Mouse (Mus musculus) midbrain, embryonic 16.5 days (tissue): ENCODE measurements around the gene Ugt2b34. TPM values are rescaled to one million over a fixed set of nuclear protein-coding genes. Genes with fewer than 3 reads are reported as not detected.

ENCODE experiments used
- ATAC-seq: fragments of 200-750 bp; cut with Nextera tagmentation; 2 replicates; pipeline ENCODE4 v1.8.0; 2017; ENCODE audit warnings: moderate TSS enrichment
- H3K27ac ChIP-seq: fragments of 300-500 bp; sonication (generic); 2 replicates; pipeline ENCODE4 v1.5.1; 2014; ENCODE audit warnings: mild to moderate bottlenecking, low read length, mixed read lengths
- H3K27me3 ChIP-seq: fragments of 300-500 bp; sonication (generic); 2 replicates; pipeline ENCODE4 v1.6.1; 2014; ENCODE audit warnings: low read depth, low read length, mixed read lengths; ENCODE audit not compliant: control insufficient read depth, insufficient read depth
- H3K36me3 ChIP-seq: fragments of 300-500 bp; sonication (generic); 2 replicates; pipeline ENCODE4 v1.6.1; 2014; ENCODE audit warnings: mild to moderate bottlenecking, low read length, moderate library complexity, mixed read lengths; ENCODE audit not compliant: control insufficient read depth, insufficient read depth
- H3K4me1 ChIP-seq: fragments of 300-500 bp; sonication (generic); 2 replicates; pipeline ENCODE4 v1.6.1; 2014; ENCODE audit warnings: mild to moderate bottlenecking, low read length, mixed read lengths; ENCODE audit not compliant: control insufficient read depth, insufficient read depth
- H3K4me2 ChIP-seq: fragments of 300-500 bp; sonication (generic); 2 replicates; pipeline ENCODE4 v1.6.1; 2014; ENCODE audit warnings: mild to moderate bottlenecking, low read length, mixed read lengths
- H3K4me3 ChIP-seq: fragments of 300-500 bp; sonication (generic); 2 replicates; pipeline ENCODE4 v1.5.1; 2014; ENCODE audit warnings: low read depth, mild to moderate bottlenecking, low read length, moderate library complexity, mixed read lengths
- H3K9ac ChIP-seq: fragments of 300-500 bp; sonication (generic); 2 replicates; pipeline ENCODE4 v1.6.1; 2014; ENCODE audit warnings: low read depth, low read length, mixed read lengths
- H3K9me3 ChIP-seq: fragments of 300-500 bp; sonication (generic); replicated peaks from 2 replicates; pipeline ENCODE4 v1.6.1; 2014; ENCODE audit warnings: mild to moderate bottlenecking, low read length, mixed read lengths; ENCODE audit not compliant: control insufficient read depth, poor library complexity, severe bottlenecking
- WGBS: fragments of 180-500 bp; shearing (Covaris S2); extraction: QIAGEN DNeasy Blood & Tissue Kit; methylation state at CpG from one replicate; pipeline ENCODE4 v1.1.7; 2014; 5-methylcytosine and 5-hydroxymethylcytosine counted together
- polyA plus RNA-seq: library from polyadenylated mRNA; unstranded; fragments of >200 nt; fragmentation: Nextera tagmentation; extraction: Ambion mirVana; gene quantifications from 2 replicates; pipeline ENCODE4 v1.2.1, GENCODE M21; 2015

Gene Ugt2b34
- polyA plus RNA-seq, result not detected in 2 replicates

DNA sequence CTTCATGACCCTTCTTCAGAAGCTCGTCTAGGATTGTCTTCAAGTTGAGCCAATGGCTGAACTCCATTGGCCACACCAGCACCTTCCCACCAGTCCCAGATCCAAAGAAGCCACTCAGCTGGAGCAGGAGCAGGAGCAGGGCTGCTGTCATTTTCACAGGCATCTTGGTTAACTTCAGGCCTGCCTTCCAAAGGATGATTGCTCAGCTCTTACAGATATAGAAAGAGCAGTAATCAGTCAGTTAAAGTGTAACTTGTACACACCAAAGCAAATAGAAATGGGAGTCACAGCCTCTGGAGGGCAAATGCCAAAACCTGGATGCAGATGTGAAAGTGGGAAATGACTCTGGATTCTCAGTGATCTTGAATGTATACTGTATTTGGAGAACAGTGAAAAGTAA lies at the start of gene Ugt2b34:
Ugt2b34 (minus strand) TSS at position 180 of the 400 bp plus-strand sequence.
- 64% methylated on average over 1 of the region's 1 CpGs for WGBS
- no peak for ATAC-seq

DNA sequence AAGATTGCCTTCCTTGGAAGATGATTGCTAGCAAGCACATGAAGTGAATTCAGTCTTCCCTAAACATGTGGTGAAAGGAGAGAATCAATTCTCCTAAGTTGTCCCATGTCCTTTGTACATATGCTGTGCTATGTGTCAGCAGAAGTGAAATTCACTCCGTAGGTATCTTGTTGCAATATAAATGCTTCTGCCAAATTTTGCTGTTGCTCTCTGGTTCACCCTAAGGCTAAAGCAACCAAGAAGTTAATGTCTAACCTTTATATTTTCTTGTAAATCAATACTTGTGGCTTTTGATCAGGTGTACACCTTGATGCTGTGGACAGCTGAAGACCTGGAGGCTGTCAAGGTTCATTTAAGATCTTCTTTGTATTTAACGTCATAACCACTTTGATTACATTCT lies 35.4 kb upstream of the Ugt2b34 start:
- no peak for ATAC-seq
- Histone ChIP-seq H3K27ac (no peak overlapping the region), H3K4me1 (no peaks in the 10 kb centered on the region), H3K9ac (no peak overlapping the region), H3K36me3 (no peaks in the 10 kb centered on the region), H3K27me3 (no peaks in the 10 kb centered on the region), H3K4me2 (no peak overlapping the region), H3K4me3 (no peak overlapping the region), H3K9me3 (no peaks in the 10 kb centered on the region)
- WGBS, result 91% methylated on average over 2 of the region's 2 CpGs

More for the DNA sequence above, at the start of gene Ugt2b34:
- no peak within 1 kb of the TSS for H3K4me2 ChIP-seq
- H3K27ac ChIP-seq, result no peak within 1 kb of the TSS
- no peak within 1 kb of the TSS for H3K4me3 ChIP-seq
- H3K36me3 ChIP-seq, result no peaks in the 10 kb centered on the region
- H3K4me1 ChIP-seq, result no peaks in the 10 kb centered on the region
- no peak within 1 kb of the TSS for H3K9ac ChIP-seq
- H3K9me3 ChIP-seq, result no peaks in the 10 kb centered on the region
- H3K27me3 ChIP-seq, result no peaks in the 10 kb centered on the region

DNA sequence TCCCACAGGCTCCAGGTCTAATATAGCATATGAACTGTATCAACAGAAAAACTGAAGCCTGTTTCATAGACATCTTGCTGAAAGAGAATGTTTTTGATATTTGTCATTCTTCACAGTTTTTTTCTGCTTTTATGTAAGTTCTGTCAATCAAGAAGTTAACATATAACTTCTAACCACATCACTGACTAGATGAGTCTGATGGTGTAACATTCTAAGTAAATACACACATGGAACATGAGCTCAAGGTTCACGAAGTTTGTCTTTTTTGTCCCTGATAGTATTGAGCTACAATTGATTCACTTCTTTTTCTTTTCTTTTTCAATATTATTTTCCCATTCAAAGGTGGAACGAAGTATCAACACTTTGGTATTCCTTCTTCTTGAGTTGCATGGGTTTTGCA lies 19.7 kb upstream of the Ugt2b34 start, which contains the start of gene Ugt2b1:
Ugt2b1 (minus strand) TSS at position 105 of the 400 bp plus-strand sequence.
- H3K9ac ChIP-seq, result no peak within 1 kb of the TSS
- H3K27me3 ChIP-seq, result no peaks in the 10 kb centered on the region
- H3K4me3 ChIP-seq, result no peak within 1 kb of the TSS
- H3K36me3 ChIP-seq, result no peaks in the 10 kb centered on the region
- 87% methylated on average over 2 of the region's 2 CpGs for WGBS
- H3K9me3 ChIP-seq, result no peaks in the 10 kb centered on the region
- no peak within 1 kb of the TSS for H3K4me2 ChIP-seq
- H3K27ac ChIP-seq, result no peak within 1 kb of the TSS
- ATAC-seq, result no peak
- no peaks in the 10 kb centered on the region for H3K4me1 ChIP-seq

DNA sequence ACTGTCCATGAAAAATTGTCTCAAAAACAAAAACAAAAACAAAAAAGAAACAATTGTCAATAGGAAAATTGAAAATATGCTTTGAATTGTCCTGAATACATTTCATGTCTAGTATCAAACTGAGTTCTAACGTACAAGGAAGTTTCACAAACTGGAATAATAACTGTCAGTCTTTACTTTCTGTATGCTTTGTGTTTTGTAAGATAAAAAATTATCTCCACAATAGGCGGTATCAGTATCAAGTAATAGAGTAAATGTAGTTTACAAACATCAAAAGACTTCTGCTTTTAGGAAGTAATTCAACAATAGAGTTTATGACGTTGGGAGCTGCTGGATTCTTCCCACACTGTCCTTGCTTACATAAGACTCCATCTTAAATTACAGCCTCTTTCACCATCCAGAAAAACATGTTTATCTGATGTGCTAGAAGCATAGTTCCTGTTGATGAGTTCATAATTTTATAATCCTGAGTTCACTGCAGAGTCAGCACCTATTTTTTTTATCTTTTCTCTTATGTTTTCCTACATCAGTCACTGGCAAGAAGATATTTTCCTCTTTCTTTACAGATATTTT lies 14.0 kb upstream of the Ugt2b34 start:
- Histone ChIP-seq H3K4me3 (no peak overlapping the region), H3K27ac (no peak overlapping the region), H3K4me1 (no peaks in the 10 kb centered on the region), H3K9me3 (no peaks in the 10 kb centered on the region), H3K36me3 (no peaks in the 10 kb centered on the region), H3K4me2 (no peak overlapping the region), H3K27me3 (no peaks in the 10 kb centered on the region), H3K9ac (no peak overlapping the region)
- WGBS, result 73% methylated on average over 3 of the region's 3 CpGs
- no peak for ATAC-seq

DNA sequence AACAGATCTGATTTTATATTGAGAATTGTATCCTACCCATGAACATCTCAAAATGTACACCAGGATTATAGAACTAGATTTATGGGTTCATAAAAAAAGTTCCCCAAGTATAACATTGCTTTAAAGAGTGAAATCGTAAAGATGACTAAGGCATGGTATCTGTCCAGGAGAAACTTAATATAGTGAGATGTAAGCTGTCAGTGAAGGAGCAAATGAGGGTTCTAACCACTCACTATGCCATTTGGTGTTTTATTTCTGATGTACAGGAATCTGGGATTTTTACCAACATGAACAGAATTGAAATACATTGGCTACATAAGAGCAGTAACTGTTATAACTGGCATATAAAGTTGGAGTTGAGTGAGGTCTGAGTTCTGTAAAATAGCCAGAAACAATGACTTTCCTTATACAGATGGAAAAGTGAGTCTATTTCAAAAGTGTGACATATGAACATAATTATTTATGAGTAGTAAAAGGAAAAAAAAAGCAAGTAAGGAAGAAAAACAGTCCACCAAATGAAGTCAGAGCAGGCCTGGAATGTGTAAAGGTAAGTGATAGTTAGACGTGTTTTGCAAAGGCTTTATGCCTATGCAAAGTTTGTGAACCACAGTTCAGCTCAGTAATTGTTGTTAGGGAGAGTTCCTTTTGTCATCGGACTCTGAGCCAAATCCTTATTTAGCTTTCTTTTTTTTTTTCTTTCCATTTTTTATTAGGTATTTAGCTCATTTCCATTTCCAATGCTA lies 4.8 kb upstream of the Ugt2b34 start:
- Histone ChIP-seq H3K4me2 (no peak overlapping the region), H3K4me1 (no peaks in the 10 kb centered on the region), H3K27ac (no peak overlapping the region), H3K36me3 (no peaks in the 10 kb centered on the region), H3K27me3 (no peaks in the 10 kb centered on the region), H3K4me3 (no peak overlapping the region), H3K9me3 (no peaks in the 10 kb centered on the region), H3K9ac (no peak overlapping the region)
- no peak for ATAC-seq
- 83% methylated on average over 3 of the region's 3 CpGs for WGBS

DNA sequence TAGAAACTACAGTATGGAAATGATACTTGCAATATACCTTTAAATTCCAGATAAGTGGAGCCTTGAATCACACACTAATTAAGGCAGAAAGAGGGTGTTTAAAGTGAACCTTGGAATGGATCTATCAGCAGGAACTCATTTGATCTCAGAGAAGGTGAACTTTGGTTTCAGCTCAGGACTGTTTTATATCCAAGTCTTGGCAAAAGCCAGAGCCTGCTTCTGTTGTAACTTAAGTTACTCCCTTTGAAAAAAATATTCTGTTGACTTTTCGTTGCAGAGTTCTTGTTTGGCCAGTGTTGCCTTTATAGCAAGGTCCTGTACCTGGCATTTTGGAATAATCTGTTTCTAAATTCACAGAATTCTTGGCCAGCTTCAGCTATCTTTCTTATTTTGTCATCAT lies 4.0 kb upstream of the Ugt2b34 start:
- Histone ChIP-seq H3K9me3 (no peaks in the 10 kb centered on the region), H3K4me2 (no peak overlapping the region), H3K36me3 (no peaks in the 10 kb centered on the region), H3K27ac (no peak overlapping the region), H3K27me3 (no peaks in the 10 kb centered on the region), H3K4me1 (no peaks in the 10 kb centered on the region), H3K4me3 (no peak overlapping the region), H3K9ac (no peak overlapping the region)
- WGBS, result 76% methylated on average over 1 of the region's 1 CpGs
- no peak for ATAC-seq

DNA sequence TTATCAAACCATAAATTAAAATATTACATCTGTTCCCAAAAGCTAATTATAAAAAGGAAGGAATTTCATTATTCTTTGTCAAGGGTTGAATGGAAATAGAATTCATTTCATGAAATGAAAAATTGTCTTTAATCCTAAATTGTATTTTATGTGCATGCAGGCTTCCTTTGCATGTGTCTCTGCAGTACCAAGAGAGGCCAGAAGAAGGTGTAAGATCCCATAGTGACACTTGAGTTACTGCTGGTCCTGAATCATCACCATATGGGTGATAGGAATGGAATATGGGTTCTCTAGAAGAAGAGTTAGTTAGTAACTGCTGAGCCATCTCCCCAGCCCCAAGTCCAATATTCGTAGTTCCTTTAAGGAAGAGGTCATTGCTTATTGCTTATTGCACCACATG lies 16.8 kb downstream of the Ugt2b34 start:
- ATAC-seq, result no peak
- no peaks in the 10 kb centered on the region for H3K36me3 ChIP-seq
- H3K9ac ChIP-seq, result no peak overlapping the region
- no peaks in the 10 kb centered on the region for H3K27me3 ChIP-seq
- 90% methylated on average over 1 of the region's 1 CpGs for WGBS
- no peak overlapping the region for H3K4me2 ChIP-seq
- no peak overlapping the region for H3K4me3 ChIP-seq
- H3K27ac ChIP-seq, result no peak overlapping the region
- 0 out of 2 replicates have a peak, but pooled peaks cover 4% of the 10 kb centered on the region for H3K9me3 ChIP-seq
- H3K4me1 ChIP-seq, result no peaks in the 10 kb centered on the region

DNA sequence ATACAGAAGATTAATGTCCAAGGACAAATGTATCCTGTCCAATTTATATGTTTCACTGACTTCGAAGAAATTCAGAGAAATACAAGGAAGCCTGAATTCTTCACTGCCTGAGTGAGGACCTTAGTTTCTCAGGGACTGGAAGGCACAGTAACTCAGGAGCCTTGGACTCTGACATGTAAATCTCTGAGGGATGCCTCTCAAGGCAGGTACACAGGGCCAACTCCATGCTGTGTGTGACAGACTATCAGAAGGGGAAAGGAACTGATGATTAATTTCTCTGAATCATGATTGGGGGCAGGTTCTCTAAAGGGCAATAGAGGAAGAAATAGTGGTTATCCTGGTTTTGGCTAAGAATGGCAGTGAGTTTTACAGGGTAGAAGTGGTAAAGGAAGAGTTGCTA lies 18.3 kb downstream of the Ugt2b34 start:
- no peak for ATAC-seq

DNA sequence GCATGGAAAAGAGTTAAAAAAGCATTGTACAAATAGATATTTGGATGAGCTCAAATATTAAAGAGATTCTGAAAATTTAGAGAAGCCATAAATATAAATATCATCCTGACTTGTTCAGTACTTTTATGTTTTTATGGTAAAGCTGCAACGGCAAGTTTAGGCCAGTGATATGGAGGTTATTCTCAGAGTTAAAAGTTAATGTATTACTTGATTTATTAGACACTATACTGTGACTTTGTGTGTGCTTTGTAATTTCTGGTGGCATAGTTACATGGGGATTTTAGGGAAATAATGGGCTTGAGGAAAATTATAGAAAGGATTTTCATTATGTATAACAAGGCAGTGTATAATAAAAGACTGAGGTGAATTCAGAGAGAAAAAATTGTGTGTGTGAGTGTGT lies 19.7 kb downstream of the Ugt2b34 start:
- Histone ChIP-seq H3K9ac (no peak overlapping the region), H3K4me1 (no peaks in the 10 kb centered on the region), H3K27ac (no peak overlapping the region), H3K4me3 (no peak overlapping the region), H3K9me3 (no peaks in the 10 kb centered on the region), H3K4me2 (no peak overlapping the region), H3K27me3 (no peaks in the 10 kb centered on the region), H3K36me3 (no peaks in the 10 kb centered on the region)
- no peak for ATAC-seq
- WGBS, result 91% methylated on average over 1 of the region's 1 CpGs

More for the DNA sequence above, 18.3 kb downstream of the Ugt2b34 start:
- no peaks in the 10 kb centered on the region for H3K27me3 ChIP-seq
- no peak overlapping the region for H3K27ac ChIP-seq
- no peaks in the 10 kb centered on the region for H3K36me3 ChIP-seq
- no peaks in the 10 kb centered on the region for H3K9me3 ChIP-seq
- H3K4me1 ChIP-seq, result no peaks in the 10 kb centered on the region
- WGBS, result 91% methylated on average over 1 of the region's 1 CpGs
- H3K9ac ChIP-seq, result no peak overlapping the region
- H3K4me2 ChIP-seq, result no peak overlapping the region
- no peak overlapping the region for H3K4me3 ChIP-seq
